Mouse (Mus musculus): ENCODE results near the gene Bax. TPM values are rescaled to one million over a fixed set of nuclear protein-coding genes. Genes with fewer than 3 reads are reported as not detected.

The Bax gene
- total and polyA plus RNA-seq, 2 experiments = 19.5 to 62.0 TPM

DNA sequence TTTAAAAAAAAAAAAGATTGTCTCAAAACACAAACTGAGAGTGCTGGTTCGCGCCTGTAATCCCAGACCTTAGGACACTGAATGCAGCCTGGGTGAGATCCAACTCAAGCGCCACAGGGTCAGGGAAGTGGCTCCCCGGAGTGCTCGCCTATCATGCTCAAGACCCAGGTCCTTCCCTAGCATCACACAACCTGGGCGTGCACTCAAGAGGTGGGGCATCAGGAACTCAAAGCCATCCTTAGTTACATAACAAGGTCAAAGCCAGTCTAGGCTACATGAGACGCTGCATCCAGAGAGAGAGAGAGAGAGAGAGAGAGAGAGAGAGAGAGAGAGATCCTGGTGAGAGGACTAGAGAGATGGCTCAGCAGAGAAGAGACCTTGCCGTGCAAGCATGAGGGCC, 40.1 kb downstream of the Bax start:
- Histone ChIP-seq H3K79me2 (ENCODE audit: control insufficient read depth, insufficient read depth, low read length) (0 out of 2 replicates have a peak, but pooled peaks cover 4% of the 10 kb centered on the region), H3K27ac (replicated peaks; ENCODE audit: insufficient read depth, low read depth, low read length) (no peak overlapping the region), H3K27me3 (ENCODE audit: control insufficient read depth, insufficient read depth, low read length) (no peaks in the 10 kb centered on the region), H3K36me3 (ENCODE audit: control insufficient read depth, insufficient read depth, low read length) (no peaks in the 10 kb centered on the region; the same call in 1 of the 2 replicates), H3K4me3 (ENCODE audit: insufficient read depth, low read depth, low read length) (no peak overlapping the region), H3K4me1 (ENCODE audit: control insufficient read depth, insufficient read depth, low read length) (no peaks in the 10 kb centered on the region), H3K9ac (ENCODE audit: low read depth, low read length) (no peak overlapping the region)
- TF ChIP-seq POLR2A (IDR thresholded peaks at IDR 0.05; ENCODE audit: extremely low read depth, insufficient read depth, low read length) (no peak), CTCF (IDR thresholded peaks at IDR 0.05; ENCODE audit: low read depth, low read length) (no peak)
- WGBS = 84% methylated on average over 8 of the region's 8 CpGs
- no peak for DNase-seq (ENCODE audit: extremely low read depth, low read depth, low spot score)

- no peaks in the 10 kb centered on the region; the same call in 1 of the 2 replicates for H3K36me3 ChIP-seq (ENCODE audit: control insufficient read depth, insufficient read depth, low read length)
- H3K9ac ChIP-seq (ENCODE audit: low read depth, low read length) = no peak overlapping the region
- no peaks in the 10 kb centered on the region for H3K27me3 ChIP-seq (ENCODE audit: control insufficient read depth, insufficient read depth, low read length)
- H3K4me3 ChIP-seq (ENCODE audit: insufficient read depth, low read depth, low read length) = no peak overlapping the region
- TF ChIP-seq POLR2A (IDR thresholded peaks at IDR 0.05; ENCODE audit: extremely low read depth, insufficient read depth, low read length) = no peak
- TF ChIP-seq CTCF (IDR thresholded peaks at IDR 0.05; ENCODE audit: low read depth, low read length) = no peak
- DNase-seq (ENCODE audit: extremely low read depth, low read depth, low spot score) = no peak
- no peak overlapping the region for H3K27ac ChIP-seq (replicated peaks; ENCODE audit: insufficient read depth, low read depth, low read length)
- no peaks in the 10 kb centered on the region for H3K79me2 ChIP-seq (ENCODE audit: control insufficient read depth, insufficient read depth, low read length)
- no peaks in the 10 kb centered on the region for H3K4me1 ChIP-seq (ENCODE audit: control insufficient read depth, insufficient read depth, low read length)
- WGBS = 97% methylated on average over 14 of the region's 14 CpGs
These were observed 45.5 kb downstream of the Bax start for GRCm38 (mm10) chr7:45421194-45421593.

DNA sequence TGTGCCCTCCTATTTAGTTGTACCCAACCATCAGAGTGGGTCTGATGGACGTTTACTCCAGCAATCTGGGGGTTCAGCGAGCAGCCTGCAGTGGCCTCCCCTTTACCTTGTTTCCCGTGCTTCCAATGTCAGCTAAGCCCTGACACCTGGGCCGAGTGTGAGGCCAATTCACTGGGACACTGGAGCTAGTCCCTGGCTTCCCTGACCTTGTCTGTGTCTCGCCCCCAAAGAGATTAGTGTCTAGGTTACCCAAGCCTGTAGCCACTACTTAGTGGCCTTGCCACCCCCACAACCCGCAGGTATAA, 46.1 kb downstream of the Bax start, which contains the start of gene Lhb:
TSS of gene Lhb (plus strand) at position 206 of the 305 bp plus-strand sequence.
- DNase-seq (ENCODE audit: extremely low read depth, low read depth, low spot score) = no peak
- H3K79me2 ChIP-seq (ENCODE audit: control insufficient read depth, insufficient read depth, low read length) = no peaks in the 10 kb centered on the region
- TF ChIP-seq CTCF (IDR thresholded peaks at IDR 0.05; ENCODE audit: low read depth, low read length) (no peak), POLR2A (IDR thresholded peaks at IDR 0.05; ENCODE audit: extremely low read depth, insufficient read depth, low read length) (no peak)
- no peaks in the 10 kb centered on the region for H3K4me1 ChIP-seq (ENCODE audit: control insufficient read depth, insufficient read depth, low read length)
- no peak within 1 kb of the TSS for H3K4me3 ChIP-seq (ENCODE audit: insufficient read depth, low read depth, low read length)
- H3K27ac ChIP-seq (replicated peaks; ENCODE audit: insufficient read depth, low read depth, low read length) = no peak within 1 kb of the TSS
- H3K9ac ChIP-seq (ENCODE audit: low read depth, low read length) = no peak within 1 kb of the TSS
- 87% methylated on average over 6 of the region's 6 CpGs for WGBS
- peaks cover 4% of the 10 kb centered on the region; the same call in 1 of the 2 replicates for H3K27me3 ChIP-seq (ENCODE audit: control insufficient read depth, insufficient read depth, low read length)
- no peaks in the 10 kb centered on the region; the same call in 1 of the 2 replicates for H3K36me3 ChIP-seq (ENCODE audit: control insufficient read depth, insufficient read depth, low read length)

DNA sequence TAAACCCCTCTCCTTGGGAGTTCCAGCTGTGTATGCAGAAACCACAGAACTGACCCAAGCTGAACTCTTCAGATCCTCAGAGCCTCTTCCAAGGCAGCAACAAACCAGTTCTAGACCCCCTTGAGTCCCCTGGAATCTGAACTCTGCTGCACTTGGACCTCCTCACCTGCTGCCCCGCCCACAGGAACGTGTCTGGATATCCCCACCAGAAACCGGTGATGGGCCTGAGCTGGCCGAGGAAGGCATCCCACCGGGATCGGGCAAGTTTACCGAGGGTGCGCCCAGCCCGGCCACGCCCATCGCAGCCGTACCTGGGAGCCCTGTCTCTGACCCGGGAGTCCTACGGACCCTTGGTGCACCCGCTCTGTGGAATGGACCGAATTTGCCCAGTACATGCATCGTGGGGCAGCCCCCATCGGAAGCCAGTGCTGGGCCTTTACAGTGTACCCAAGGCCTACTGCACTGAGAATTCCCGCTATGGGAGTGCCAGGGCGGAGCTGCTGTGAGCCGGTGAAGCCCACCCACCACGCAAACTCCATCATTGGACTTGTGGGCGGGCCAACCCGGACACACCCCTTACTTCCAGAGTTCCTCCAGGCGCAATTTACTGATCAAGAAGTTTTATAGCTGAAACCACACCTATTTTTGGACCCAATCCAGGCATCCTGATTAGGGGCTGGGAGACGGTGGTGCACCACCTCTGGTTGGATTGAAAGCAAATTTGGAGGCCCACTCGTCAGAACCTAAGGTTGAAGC, 46.7 kb downstream of the Bax start:
- Histone ChIP-seq H3K4me1 (ENCODE audit: control insufficient read depth, insufficient read depth, low read length) (no peaks in the 10 kb centered on the region), H3K27me3 (ENCODE audit: control insufficient read depth, insufficient read depth, low read length) (peaks cover 5% of the 10 kb centered on the region; the same call in 1 of the 2 replicates), H3K4me3 (ENCODE audit: insufficient read depth, low read depth, low read length) (no peak overlapping the region), H3K36me3 (ENCODE audit: control insufficient read depth, insufficient read depth, low read length) (no peaks in the 10 kb centered on the region; the same call in 1 of the 2 replicates), H3K27ac (replicated peaks; ENCODE audit: insufficient read depth, low read depth, low read length) (no peak overlapping the region), H3K79me2 (ENCODE audit: control insufficient read depth, insufficient read depth, low read length) (no peaks in the 10 kb centered on the region), H3K9ac (ENCODE audit: low read depth, low read length) (no peak overlapping the region)
- 27% methylated on average over 27 of the region's 27 CpGs for WGBS
- no peak for DNase-seq (ENCODE audit: extremely low read depth, low read depth, low spot score)
- TF ChIP-seq POLR2A (IDR thresholded peaks at IDR 0.05; ENCODE audit: extremely low read depth, insufficient read depth, low read length) = no peak
- no peak for TF ChIP-seq CTCF (IDR thresholded peaks at IDR 0.05; ENCODE audit: low read depth, low read length)

DNA sequence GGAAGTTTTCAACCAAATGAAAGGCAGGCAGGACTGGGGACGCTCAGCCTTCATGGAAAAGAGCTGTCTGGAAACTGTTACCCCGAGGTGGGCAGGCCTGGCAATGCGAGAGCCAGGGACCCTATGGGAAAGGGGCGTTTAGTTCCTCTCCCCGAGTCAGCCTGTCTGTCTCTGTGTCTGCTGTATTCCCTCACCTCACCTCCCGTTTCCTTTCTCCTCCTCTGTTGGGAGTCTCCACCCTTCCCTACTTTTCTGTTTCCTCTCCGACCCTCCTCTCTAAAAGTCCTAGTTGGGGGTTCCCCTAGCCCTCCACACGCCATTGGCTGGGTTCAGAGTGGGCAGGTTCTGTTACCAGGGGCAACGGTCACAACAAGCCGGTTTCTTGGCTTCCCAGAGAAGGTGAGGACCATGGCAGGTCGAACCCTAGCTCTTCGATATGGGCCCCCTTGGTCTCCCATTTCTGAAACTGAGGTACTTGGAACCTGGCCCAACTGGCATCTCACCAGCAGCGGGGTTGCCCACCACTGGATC, 48.7 kb downstream of the Bax start:
- no peak for DNase-seq (ENCODE audit: extremely low read depth, low read depth, low spot score)
- no peak for TF ChIP-seq POLR2A (IDR thresholded peaks at IDR 0.05; ENCODE audit: extremely low read depth, insufficient read depth, low read length)
- no peak for TF ChIP-seq CTCF (IDR thresholded peaks at IDR 0.05; ENCODE audit: low read depth, low read length)
- Histone ChIP-seq H3K9ac (ENCODE audit: low read depth, low read length) (no peak overlapping the region), H3K79me2 (ENCODE audit: control insufficient read depth, insufficient read depth, low read length) (no peaks in the 10 kb centered on the region), H3K36me3 (ENCODE audit: control insufficient read depth, insufficient read depth, low read length) (no peaks in the 10 kb centered on the region; the same call in 1 of the 2 replicates), H3K4me1 (ENCODE audit: control insufficient read depth, insufficient read depth, low read length) (no peaks in the 10 kb centered on the region), H3K27ac (replicated peaks; ENCODE audit: insufficient read depth, low read depth, low read length) (no peak overlapping the region), H3K4me3 (ENCODE audit: insufficient read depth, low read depth, low read length) (no peak overlapping the region), H3K27me3 (ENCODE audit: control insufficient read depth, insufficient read depth, low read length) (peaks cover 15% of the 10 kb centered on the region; the same call in 1 of the 2 replicates)
- WGBS = 13% methylated on average over 13 of the region's 13 CpGs

DNA sequence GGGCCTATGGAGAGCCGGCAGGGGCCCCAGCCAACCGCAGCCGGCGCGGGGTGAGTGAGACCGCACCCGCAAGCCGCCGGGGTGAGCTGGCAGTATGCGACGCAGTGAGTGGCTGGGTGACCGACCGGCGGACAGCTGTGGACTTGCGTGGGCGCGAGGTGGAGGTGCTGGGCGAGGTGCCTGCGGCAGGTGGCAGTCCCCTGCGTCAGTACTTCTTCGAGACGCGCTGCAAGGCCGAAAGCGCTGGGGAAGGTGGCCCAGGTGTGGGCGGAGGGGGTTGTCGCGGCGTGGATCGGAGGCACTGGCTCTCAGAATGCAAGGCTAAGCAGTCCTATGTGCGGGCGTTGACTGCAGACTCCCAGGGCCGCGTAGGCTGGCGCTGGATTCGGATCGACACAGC, 51.1 kb downstream of the Bax start:
- DNase-seq (ENCODE audit: extremely low read depth, low read depth, low spot score) = no peak
- no peaks in the 10 kb centered on the region for H3K79me2 ChIP-seq (ENCODE audit: control insufficient read depth, insufficient read depth, low read length)
- 18% methylated on average over 37 of the region's 37 CpGs for WGBS
- no peaks in the 10 kb centered on the region for H3K4me1 ChIP-seq (ENCODE audit: control insufficient read depth, insufficient read depth, low read length)
- H3K36me3 ChIP-seq (ENCODE audit: control insufficient read depth, insufficient read depth, low read length) = no peaks in the 10 kb centered on the region
- no peak overlapping the region for H3K4me3 ChIP-seq (ENCODE audit: insufficient read depth, low read depth, low read length)
- H3K27me3 ChIP-seq (ENCODE audit: control insufficient read depth, insufficient read depth, low read length) = peaks cover 17% of the 10 kb centered on the region; the same call in 1 of the 2 replicates
- TF ChIP-seq POLR2A (IDR thresholded peaks at IDR 0.05; ENCODE audit: extremely low read depth, insufficient read depth, low read length) (no peak), CTCF (IDR thresholded peaks at IDR 0.05; ENCODE audit: low read depth, low read length) (no peak)
- H3K27ac ChIP-seq (replicated peaks; ENCODE audit: insufficient read depth, low read depth, low read length) = no peak overlapping the region
- H3K9ac ChIP-seq (ENCODE audit: low read depth, low read length) = no peak overlapping the region

All from liver, adult 2 months (tissue).